Mouse (Mus musculus) testis, adult 2 months (tissue): ENCODE results near the gene Cacna2d4.

Experiments
- CTCF ChIP-seq: fragments of 200-500 bp; IDR thresholded peaks from 2 replicates; pipeline ENCODE4 v1.5.1; 2012; ENCODE audit warnings: low read depth, mild to moderate bottlenecking, inconsistent platforms, low read length, moderate library complexity; ENCODE audit not compliant: control insufficient read depth, insufficient read depth, insufficient replicate concordance
- POLR2A ChIP-seq: fragments of 200-500 bp; IDR thresholded peaks from 2 replicates; pipeline ENCODE4 v1.6.1; 2012; ENCODE audit warnings: low read depth, mild to moderate bottlenecking, inconsistent platforms, low read length, moderate library complexity; ENCODE audit not compliant: control insufficient read depth

DNA sequence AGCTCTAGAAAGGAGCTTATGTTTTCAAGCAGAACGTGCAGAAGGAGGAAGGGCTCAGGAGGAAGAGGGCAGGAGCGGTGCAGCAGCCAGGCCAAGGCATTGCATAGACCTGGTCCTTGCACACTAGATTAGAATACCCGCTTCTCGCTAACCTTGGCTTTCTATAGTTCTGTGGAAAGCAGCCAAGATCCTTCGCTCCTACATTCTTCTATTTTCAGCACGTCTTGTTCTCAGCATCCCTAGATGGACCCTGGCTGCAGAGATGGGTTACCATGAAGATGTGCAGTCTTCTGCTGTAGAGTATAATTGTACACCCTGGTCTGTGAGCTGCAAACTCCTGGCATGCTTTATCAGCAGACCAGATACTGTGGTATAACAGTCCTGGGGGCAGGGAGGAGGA is 22.1 kb upstream of the Cacna2d4 start:
- TF ChIP-seq POLR2A (no peak), CTCF (no peak)
